Mouse (Mus musculus) heart, postnatal 14 days (tissue): ENCODE data around the gene Gm527. TPM values are rescaled to one million over a fixed set of nuclear protein-coding genes. Genes with fewer than 3 reads are reported as not detected.
A peak's percentile ranks its signal among the peaks of the same experiment; 100 is the strongest.

ENCODE experiments used
- DNase-seq, 2 experiments: peaks; one replicate each; pipeline ENCODE4 v3.0.0; 2021 to 2022
- intact Hi-C: fragments of 180-260 bp; cut with DNase I; formaldehyde crosslinking; loops from one replicate; pipeline ENCODE4 v1.15.1; 2025
- long read RNA-seq, 2 experiments: library from polyadenylated mRNA; stranded (forward); transcript quantifications; one replicate each; pipeline ENCODE4 v2.0.0; 2021
- total RNA-seq, 2 experiments: library from RNA; stranded (reverse); gene quantifications; 2 replicates each; pipeline ENCODE4 v1.2.3; 2021

The Gm527 gene
- total RNA-seq: 1 to 10 TPM; 3.3 to 4.3 TPM
- long read RNA-seq, experiment 1, partial matches to known transcripts: 0 of 1 reads
- long read RNA-seq, experiment 1, other reads (novel, unspliced or antisense): 1 of 1 reads
- long read RNA-seq, experiment 2, partial matches to known transcripts: 0 of 2 reads
- long read RNA-seq, experiment 2, other reads (novel, unspliced or antisense): 0 of 2 reads

DNA sequence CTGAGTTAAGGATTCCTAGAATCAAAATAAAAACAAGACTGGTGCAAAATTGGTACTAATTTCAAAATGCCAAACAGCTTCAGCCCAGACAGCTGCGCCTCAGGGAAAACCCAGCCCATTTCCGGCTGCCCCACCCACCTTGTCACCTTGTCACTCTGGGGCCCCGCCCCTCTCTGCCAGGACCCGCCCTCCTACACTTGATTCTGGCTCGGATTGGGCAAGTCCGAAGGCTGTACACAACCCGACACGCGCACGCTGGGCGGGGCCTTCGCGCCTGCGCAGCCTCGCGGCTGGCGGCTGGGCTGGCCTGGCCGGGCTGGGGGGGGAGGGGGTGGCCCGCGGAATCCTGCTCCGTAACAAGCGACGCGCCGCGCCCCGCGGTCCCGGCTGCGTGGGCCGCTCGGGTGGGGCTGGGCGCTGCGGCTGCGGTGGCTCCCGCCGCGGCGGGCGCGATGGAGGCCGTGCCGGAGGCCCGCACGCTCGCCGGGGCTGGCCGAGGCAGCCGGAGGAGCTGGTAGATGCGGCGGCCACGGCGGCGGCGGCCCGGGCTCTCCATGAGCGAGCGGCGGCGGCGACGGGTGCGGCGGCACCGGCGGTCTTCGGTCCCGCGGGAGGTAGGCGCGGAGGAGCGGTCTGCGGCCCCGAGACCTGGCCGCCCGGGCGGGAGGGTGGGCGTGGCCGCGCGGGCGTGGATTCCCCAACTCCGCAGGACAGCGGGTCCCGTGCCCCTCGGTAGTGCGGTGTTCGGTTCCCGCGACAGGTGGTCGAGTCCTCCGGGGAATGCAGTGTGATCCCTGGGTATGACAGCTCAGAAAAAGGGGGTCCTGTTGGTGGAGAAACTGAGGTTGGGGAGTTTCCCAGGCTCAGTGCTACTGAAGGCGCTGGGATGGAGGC, at the start of gene Gm527:
Gene Gm527 (plus strand): TSS at position 329 of the 894 bp plus-strand sequence.
- peak; percentile 96 for DNase-seq
- intact Hi-C loops: loop anchor here (2.0 to 10.0 kb wide), 2 partner anchors 49 to 257 kb away; partner anchors contain the start of gene Mis18bp1

DNA sequence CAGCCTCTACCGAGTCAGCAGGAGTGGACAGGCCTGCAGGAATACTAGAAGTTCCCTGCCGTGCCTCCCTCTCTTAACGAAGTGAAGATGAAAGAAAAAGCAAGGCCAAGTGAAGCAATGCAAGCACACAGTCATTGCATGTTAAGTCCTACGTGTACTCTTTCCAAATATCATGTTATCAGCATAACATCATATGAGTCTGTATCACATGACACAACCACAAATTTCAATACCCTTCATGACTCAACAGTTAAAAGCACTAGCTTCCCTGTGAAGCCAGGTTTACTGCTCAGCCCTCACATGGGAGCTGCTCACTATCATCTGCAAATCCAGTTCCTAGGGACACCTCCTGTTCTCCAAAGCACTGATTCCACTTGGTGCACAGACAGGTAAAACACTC, 46.6 kb upstream of the Gm527 start:
- intact Hi-C loops: no loop called here
- no peak for DNase-seq

DNA sequence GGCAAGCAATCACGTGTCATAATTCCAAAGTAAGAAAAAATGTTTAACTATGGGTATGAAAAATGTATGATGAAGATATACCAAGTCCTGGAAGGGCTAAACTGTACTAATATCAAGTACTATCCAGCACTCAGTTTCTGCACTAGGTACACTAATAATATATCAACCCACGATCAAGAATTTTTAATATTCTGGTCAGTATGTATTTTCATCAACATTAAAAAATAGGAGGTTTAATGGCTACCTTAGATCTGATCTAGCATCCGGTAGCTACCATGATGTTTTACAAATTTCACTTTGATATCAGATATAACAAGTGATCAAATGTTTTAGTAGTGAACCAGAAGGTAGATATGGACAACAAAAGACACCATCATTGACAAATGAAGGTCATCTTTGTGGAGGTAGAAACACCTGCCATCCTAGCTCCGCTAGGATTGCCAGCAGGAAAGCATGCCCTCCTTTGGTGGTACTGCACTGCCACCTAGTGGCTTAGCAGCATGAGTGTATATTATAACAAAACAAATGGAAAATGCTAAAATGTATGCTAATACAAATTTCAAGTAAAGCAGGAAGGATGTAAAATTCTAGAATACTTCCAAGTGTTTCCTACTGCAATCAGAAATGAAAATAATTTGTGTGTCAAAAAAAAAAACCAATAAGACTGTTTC, 20.5 kb upstream of the Gm527 start:
- intact Hi-C loops: no loop called here
- peak; percentile 69 to 78 for DNase-seq

DNA sequence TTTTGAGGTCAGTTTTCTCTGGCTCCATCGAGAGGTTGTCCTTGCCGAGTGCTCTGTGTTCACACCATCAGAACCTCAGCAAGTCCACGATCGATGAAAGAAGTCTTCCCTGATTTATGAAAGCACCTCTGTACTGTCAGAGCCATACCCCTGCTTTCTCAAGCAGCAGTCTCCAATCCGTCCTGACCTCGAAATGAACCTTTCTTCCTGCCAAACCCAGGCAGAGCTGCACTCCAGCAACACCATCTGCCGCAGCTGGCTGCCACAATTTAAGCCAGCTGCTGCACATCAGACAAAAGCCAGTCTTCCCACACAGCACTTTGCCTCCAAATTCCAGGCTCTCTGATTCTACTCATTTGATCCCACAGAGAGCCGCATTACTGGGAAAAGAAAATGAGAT, 15.2 kb upstream of the Gm527 start:
- DNase-seq: peak; percentile 62 to 79
- intact Hi-C loops: no loop called here

DNA sequence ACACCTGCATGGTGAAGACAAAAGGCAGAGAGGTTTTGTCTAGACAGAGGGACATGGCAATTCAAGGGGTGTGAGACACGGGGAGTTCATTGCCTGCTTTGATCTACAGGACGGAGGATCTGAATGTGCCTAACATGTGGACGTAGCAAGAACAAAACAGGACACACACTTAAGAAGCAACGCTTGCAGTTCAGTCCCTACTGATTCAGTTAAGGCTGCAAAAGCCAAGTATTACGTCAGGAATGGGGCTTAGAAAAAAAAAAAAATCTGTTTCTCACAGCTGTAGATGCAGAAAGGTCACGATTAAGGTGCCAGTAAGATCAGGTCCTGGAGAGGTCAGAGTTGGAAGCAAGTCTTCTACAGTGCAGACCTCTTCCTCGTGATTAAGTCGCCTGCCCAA, 14.5 kb upstream of the Gm527 start:
- DNase-seq: peak; percentile 1 to 3
- intact Hi-C loops: no loop called here

DNA sequence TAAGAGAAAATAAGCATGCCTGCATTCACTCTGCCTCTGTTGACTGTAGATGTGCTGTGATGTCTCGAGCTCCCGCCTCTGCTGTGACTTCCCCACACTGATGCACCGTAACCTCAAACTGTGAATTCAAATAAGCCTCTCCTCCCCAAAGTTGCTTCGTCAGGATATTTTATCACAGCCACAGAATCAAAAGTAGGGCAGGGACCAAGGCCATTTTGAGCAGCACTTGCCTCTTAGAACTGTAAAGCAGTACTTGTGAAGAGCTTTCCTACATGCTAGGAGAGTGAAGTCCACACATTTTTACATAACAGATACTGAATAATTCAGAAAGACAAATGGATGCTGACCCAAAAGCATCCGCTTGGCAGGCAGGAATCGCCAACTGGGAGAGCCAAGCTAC, 4.7 kb upstream of the Gm527 start:
- intact Hi-C loops: loop anchor here (10.0 kb wide), 1 partner anchor 262 kb away; the partner anchor contains the start of gene Mis18bp1
- no peak for DNase-seq

DNA sequence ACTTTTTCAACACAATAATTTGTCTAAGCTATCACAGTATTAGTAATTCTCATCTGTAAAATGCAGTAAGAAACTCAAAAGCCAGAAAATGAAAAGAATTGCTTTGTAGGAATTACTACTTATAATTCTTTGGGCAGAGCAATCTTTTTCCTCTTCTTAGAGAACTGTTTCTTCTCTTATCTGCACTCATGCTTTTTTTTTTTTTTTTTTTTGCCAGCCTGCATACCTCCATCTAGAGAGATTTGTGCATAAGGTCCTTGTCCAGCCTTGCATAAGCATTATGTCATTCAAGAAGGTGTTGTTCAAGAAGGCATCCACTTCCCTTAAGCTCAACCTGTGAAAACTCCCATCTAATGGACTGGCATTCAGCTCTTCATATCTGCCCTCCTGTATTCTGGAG, 971 bp upstream of the Gm527 start:
- no peak for DNase-seq
- intact Hi-C loops: loop anchor here (10.0 kb wide), 1 partner anchor 258 kb away; the partner anchor contains the start of gene Mis18bp1

DNA sequence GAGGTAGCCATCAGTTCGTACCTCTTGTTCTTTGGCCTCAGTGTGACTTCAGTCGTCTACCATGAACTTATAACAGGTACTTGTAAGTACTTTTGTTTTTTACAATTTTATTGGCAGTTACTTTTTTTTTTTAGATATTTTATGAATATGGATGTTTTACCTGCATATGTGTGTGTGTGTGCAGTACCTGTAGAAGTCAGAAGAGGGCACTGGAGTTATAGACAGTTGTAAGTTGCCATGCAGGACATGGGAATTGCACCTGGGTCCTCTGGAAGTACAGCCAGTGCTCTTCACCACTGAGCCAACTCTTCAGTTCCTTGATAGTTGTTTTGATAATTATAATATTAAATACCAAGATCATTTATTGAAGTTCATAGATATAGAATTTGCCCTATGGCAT, 19.8 kb downstream of the Gm527 start:
- intact Hi-C loops: no loop called here
- peak in 1 of 2 experiments; percentile 6 for DNase-seq

DNA sequence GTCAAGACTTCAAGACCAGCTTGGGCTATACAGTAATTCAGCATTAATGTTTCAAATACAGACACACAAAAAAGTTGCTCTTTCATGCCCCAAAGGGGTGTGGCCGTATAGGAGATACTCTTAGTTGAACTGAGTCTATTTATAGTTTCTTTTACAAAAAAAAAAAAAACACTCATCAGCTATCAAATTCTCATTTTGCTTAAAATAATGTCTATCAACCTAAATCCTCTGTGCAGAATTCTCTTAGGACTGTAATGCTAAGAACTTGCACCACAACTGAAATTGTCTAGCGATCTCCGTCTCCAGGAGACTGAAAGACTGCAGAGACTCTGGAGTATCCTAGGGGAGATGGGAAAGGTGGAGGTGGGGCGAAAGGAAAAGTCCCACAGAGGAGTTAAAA, 46.9 kb downstream of the Gm527 start:
- DNase-seq: no peak
- intact Hi-C loops: no loop called here

DNA sequence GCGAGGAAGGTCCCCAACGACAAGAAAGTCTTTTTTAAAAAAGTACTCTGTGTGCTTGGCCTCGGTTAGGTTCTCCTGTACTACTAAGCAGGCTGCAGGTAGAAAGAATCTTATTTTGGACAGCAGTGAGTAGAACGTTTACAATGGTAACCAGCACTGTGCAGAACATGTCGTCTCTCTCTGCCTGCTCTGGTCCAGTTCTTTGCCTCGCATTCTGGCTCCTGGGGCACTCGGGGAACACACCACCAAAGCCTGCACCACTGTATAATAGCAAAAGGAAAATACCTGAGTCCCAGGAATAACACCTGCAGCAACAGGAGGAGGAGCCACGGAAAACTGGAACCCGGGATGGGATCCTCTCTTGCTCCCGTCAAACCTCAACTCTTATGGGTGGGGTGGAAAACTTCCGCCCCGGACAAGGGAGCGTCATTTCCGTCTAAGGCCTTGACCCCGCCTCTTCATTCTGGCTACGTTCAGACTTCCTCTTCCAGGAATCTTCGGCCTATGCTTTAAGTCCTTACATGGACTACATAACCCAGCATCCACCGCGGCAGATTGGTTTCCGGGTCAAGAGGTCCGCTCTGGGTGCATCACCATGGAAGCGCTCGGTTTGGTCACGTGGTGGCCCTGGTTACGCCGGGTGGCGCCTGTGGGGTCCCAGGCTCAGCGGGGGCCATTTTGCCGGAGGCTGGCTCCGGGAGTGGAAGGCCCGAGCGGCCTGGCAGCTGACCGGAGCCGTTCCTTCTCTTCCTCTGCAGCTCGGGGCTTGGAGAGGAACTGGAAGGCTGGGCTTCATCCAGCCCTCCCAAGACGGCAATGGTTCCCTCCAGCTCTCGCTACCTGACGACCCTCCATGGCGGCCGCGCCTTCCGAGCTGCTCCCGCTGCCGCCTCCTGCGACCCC, 47.7 kb downstream of the Gm527 start, which contains the start of the genes Klhl28 and Togaram1:
Gene Klhl28 (minus strand): TSS at position 411 of the 903 bp plus-strand sequence.
Gene Togaram1 (plus strand): TSS at position 681 of the 903 bp plus-strand sequence.
- intact Hi-C loops: loop anchor here (2.0 to 5.0 kb wide), 4 partner anchors 47 to 207 kb away; partner anchors contain the start of genes Fkbp3, Mis18bp1 and Prpf39
- peak; percentile 96 to 98 for DNase-seq

DNA sequence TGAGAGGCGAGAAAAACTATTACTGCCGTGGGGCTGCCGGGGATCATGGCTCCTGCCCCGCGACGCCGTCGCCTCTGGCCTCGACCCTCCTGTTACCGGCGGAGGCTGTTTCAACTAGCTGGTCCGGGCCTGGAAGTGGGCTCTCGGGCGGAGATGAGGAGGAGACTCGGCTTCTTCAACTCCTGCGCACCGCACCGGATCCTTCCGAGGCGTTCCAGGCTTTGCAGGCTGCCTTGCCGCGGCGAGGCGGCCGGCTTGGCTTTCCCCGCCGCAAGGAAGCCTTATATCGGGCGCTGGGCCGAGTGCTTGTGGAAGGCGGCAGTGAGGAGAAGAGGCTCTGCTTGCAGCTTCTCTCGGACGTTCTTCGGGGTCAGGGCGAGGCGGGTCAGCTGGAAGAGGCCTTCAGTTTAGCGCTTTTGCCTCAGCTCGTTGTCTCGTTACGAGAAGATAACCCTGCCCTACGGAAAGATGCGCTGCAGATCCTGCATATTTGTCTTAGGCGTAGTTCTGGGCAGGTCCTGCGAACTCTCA, 48.5 kb downstream of the Gm527 start:
- peak; percentile 50 to 63 for DNase-seq
- intact Hi-C loops: loop anchor here (2.0 to 5.0 kb wide), 4 partner anchors 47 to 206 kb away; partner anchors contain the start of genes Fkbp3, Mis18bp1 and Prpf39

DNA sequence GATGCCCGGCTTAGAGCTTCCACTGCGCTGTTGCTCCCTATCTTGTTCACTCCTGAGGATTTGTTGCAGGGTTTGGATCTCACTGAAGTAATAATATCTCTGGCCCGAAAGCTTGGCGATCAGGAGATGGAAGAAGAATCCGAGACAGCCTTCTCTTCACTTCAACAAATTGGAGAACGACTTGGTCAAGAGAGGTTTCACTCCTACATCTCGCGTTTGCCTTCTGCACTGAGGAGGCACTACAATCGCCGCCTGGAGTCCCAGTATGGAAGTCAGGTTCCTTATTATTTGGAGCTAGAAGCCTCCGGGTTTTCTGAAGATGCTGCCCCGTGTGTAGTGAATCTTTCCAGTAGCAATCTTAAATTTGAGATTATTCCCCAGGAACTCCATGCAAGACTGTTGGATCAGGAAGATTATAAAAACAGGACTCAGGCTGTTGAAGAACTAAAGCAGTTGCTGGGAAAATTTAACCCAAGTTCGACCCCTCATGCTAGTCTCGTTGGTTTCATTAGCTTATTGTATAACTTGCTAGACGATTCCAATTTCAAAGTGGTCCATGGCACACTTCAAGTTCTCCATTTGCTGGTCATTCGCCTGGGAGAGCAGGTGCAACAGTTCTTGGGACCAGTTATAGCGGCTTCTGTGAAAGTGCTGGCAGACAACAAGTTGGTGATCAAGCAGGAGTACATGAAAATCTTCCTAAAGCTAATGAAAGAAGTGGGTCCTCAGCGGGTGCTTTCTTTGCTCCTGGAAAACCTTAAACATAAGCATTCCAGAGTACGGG, 49.1 kb downstream of the Gm527 start:
- DNase-seq: peak in 1 of 2 experiments; percentile 2
- intact Hi-C loops: loop anchor here (2.0 to 5.0 kb wide), 4 partner anchors 48 to 205 kb away; partner anchors contain the start of genes Fkbp3, Mis18bp1 and Prpf39

DNA sequence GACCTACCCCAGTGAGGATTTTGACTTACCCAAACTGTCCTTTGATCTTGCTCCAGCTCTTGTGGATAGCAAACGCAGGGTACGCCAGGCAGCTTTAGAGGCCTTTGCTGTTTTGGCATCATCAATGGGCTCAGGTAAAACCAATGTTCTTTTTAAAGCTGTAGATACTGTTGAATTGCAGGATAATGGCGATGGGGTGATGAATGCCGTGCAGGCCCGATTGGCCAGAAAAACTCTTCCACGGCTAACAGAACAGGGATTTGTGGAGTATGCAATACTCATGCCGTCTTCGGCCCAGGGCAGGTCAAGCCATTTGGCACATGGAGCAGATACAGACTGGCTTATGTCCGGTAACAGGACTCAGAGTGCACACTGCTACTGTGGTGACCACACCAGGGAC, 49.8 kb downstream of the Gm527 start:
- intact Hi-C loops: loop anchor here (2.0 to 5.0 kb wide), 4 partner anchors 49 to 205 kb away; partner anchors contain the start of genes Fkbp3, Mis18bp1 and Prpf39
- DNase-seq: peak; percentile 5 to 10

DNA sequence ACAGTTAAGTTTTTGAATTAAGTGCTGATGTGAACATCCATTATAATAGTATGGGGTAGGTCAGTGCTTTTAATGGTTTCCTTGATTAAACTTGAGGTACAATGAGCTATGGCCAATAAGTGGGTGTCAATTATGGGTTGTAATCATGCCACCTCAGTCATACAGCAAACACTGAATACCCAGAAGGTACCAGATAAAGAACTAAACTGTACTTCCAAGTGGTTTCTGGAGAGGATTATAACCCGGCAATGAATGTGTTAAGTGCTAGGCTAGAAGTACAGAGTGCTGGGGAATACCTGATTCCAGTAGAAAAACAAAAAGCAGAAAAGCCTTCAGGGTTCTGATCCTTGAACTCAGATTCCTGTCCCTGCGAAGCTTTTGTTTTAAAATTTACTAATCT, 50.4 kb downstream of the Gm527 start:
- intact Hi-C loops: loop anchor here (5.0 kb wide), 3 partner anchors 69 to 204 kb away; partner anchors contain the start of genes Fkbp3, Mis18bp1 and Prpf39
- no peak for DNase-seq

DNA sequence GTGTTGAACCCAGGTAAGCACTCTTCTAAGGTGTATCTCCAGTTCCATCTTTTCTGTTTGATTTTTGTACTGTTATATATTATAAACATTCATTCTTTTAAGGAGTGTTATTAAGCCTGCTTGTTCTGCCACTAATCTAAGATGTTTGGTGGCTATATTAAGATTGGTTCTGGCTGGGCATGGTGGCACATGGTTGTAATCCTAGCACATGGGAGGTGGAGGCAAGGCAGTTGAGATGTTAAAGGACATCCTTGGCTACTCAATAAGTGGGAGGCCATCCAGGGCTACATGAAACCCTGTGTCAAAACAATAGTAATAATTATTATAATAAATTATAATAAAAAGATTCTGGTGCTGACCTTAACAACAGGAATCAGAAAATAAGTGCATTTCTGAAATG, 53.7 kb downstream of the Gm527 start:
- intact Hi-C loops: no loop called here
- DNase-seq: no peak

DNA sequence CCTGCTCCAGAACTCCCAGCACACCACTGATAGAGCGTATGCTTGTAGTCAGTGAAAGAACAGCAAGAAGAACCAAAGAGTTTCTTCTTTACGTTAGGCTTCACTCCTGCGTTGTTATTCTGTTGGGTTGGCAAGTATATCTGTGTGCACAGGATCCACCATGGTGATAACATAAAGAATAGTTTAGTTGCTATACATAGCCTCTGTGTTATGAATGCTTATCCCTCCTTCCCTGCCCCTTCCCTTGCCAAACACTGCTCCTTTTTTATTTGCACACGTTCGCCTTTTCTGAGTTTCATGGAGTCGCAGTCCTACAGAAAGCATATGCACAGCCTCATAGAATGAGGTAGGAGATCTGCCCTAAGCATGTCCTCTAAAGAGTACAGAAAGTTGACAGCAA, 54.4 kb downstream of the Gm527 start:
- no peak for DNase-seq
- intact Hi-C loops: no loop called here
